Mouse (Mus musculus) brain, embryonic 14.5 days (tissue): ENCODE results near the gene Nup214.

ENCODE experiments used
- CTCF ChIP-seq: fragments of 200-500 bp; IDR thresholded peaks from 2 replicates; pipeline ENCODE4 v1.5.1; 2012; ENCODE audit warnings: inconsistent platforms, mild to moderate bottlenecking, moderate library complexity, borderline replicate concordance; ENCODE audit not compliant: insufficient read depth, insufficient read length; ENCODE audit errors: extremely low read depth
- POLR2A ChIP-seq: fragments of 200-500 bp; IDR thresholded peaks from 2 replicates; pipeline ENCODE4 v1.6.1; 2012; ENCODE audit warnings: mild to moderate bottlenecking, inconsistent platforms, borderline replicate concordance; ENCODE audit not compliant: poor library complexity, insufficient read depth, insufficient read length, severe bottlenecking; ENCODE audit errors: extremely low read depth

DNA sequence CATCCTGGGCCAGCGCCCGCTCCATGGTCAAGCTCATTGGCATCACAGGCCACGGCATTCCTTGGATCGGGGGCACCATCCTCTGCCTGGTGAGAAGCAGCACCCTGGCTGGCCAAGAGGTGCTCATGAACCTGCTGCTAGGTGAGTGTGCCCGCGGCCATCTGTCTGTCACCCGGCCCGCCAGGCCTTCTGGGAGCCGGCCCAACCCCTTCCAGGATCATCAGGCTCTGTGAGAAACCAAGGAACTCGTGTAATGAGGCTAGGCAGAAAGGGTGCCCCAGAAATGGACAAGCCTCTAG, 121.8 kb downstream of the Nup214 start:
- TF ChIP-seq CTCF (no peak), POLR2A (no peak)
